Mouse (Mus musculus) embryonic facial prominence, embryonic 10.5 days (tissue): ENCODE data around the gene Trim24. TPM values are rescaled to one million over a fixed set of nuclear protein-coding genes. Genes with fewer than 3 reads are reported as not detected.
A peak's percentile ranks its signal among the peaks of the same experiment; 100 is the strongest.

Source experiments
- DNase-seq: peaks from one replicate; pipeline ENCODE4 v3.0.0-alpha.2; 2017; ENCODE audit warnings: low spot score
- H3K27ac ChIP-seq: fragments of 300-500 bp; sonication (generic); replicated peaks from 2 replicates; pipeline ENCODE4 v1.5.1; 2016; ENCODE audit warnings: mild to moderate bottlenecking
- H3K27me3 ChIP-seq: fragments of 300-500 bp; sonication (generic); replicated peaks from 2 replicates; pipeline ENCODE4 v1.6.1; 2016; ENCODE audit warnings: low read depth, mild to moderate bottlenecking; ENCODE audit not compliant: poor library complexity, severe bottlenecking
- H3K36me3 ChIP-seq: fragments of 300-500 bp; sonication (generic); replicated peaks from 2 replicates; pipeline ENCODE4 v1.6.1; 2016; ENCODE audit warnings: mild to moderate bottlenecking, moderate library complexity
- H3K4me1 ChIP-seq: fragments of 300-500 bp; sonication (generic); 2 replicates; pipeline ENCODE4 v1.6.1; 2016
- H3K4me3 ChIP-seq: fragments of 300-500 bp; sonication (generic); 2 replicates; pipeline ENCODE4 v1.5.1; 2016; ENCODE audit warnings: mild to moderate bottlenecking, moderate library complexity
- H3K9me3 ChIP-seq: fragments of 300-500 bp; sonication (generic); 2 replicates; pipeline ENCODE4 v1.6.1; 2016; ENCODE audit warnings: mild to moderate bottlenecking
- WGBS: fragments of 180-500 bp; shearing (Covaris S2); methylation state at CpG from one replicate; pipeline ENCODE4 v1.1.7; 2016; 5-methylcytosine and 5-hydroxymethylcytosine counted together
- polyA plus RNA-seq: library from polyadenylated mRNA; unstranded; fragments of >200 nt; fragmentation: Nextera tagmentation; extraction: Ambion mirVana; gene quantifications from 2 replicates; pipeline ENCODE4 v1.2.1, GENCODE M21; 2016

Gene Trim24
- polyA plus RNA-seq, 1 experiment from 2014 or later: 20.7 TPM

- Histone ChIP-seq H3K4me1 (no peaks in the 10 kb centered on the region), H3K4me3 (no peak overlapping the region), H3K27ac (no peak overlapping the region), H3K9me3 (peaks cover 77% of the 10 kb centered on the region), H3K36me3 (peaks cover 94% of the 10 kb centered on the region), H3K27me3 (no peaks in the 10 kb centered on the region)
- WGBS: 91% methylated on average over 1 of the region's 1 CpGs
- DNase-seq: no peak
These were observed 7.6 kb downstream of the Trim24 start for GRCm38 (mm10) chr6:37878206-37878605.

GRCm38 (mm10) chr6:37880586-37880985 lies 10.0 kb downstream of the Trim24 start:
- H3K9me3 ChIP-seq: peaks cover 53% of the 10 kb centered on the region

GRCm38 (mm10) chr6:37893586-37893985 lies 23.0 kb downstream of the Trim24 start:
- Histone ChIP-seq H3K36me3 (peaks cover 34% of the 10 kb centered on the region), H3K4me3 (no peak overlapping the region), H3K4me1 (no peaks in the 10 kb centered on the region), H3K27me3 (no peaks in the 10 kb centered on the region), H3K9me3 (peaks cover 31% of the 10 kb centered on the region), H3K27ac (no peak overlapping the region)
- DNase-seq: no peak
- 95% methylated on average over 2 of the region's 2 CpGs for WGBS

More at GRCm38 (mm10) chr6:37880586-37880985, 10.0 kb downstream of the Trim24 start:
- Histone ChIP-seq H3K36me3 (peaks cover 79% of the 10 kb centered on the region), H3K4me3 (no peak overlapping the region), H3K27me3 (no peaks in the 10 kb centered on the region), H3K4me1 (no peaks in the 10 kb centered on the region), H3K27ac (no peak overlapping the region)
- 96% methylated on average over 3 of the region's 3 CpGs for WGBS
- DNase-seq: no peak

GRCm38 (mm10) chr6:37895646-37896435 lies 25.2 kb downstream of the Trim24 start:
- Histone ChIP-seq H3K4me3 (no peak overlapping the region), H3K4me1 (no peaks in the 10 kb centered on the region), H3K9me3 (peaks cover 21% of the 10 kb centered on the region), H3K27me3 (no peaks in the 10 kb centered on the region), H3K36me3 (peaks cover 30% of the 10 kb centered on the region), H3K27ac (no peak overlapping the region)
- DNase-seq: no peak
- whole genome bisulfite sequencing: 85% methylated on average over 5 of the region's 5 CpGs

- Histone ChIP-seq H3K4me3 (no peak overlapping the region), H3K36me3 (peaks cover 31% of the 10 kb centered on the region), H3K4me1 (no peaks in the 10 kb centered on the region), H3K9me3 (no peaks in the 10 kb centered on the region), H3K27ac (no peak overlapping the region), H3K27me3 (no peaks in the 10 kb centered on the region)
- no peak for DNase-seq
- WGBS: 96% methylated on average over 2 of the region's 2 CpGs
These were observed 29.6 kb downstream of the Trim24 start for GRCm38 (mm10) chr6:37900221-37900620.

GRCm38 (mm10) chr6:37901791-37902190 lies 31.2 kb downstream of the Trim24 start:
- WGBS: 92% methylated on average over 2 of the region's 2 CpGs
- Histone ChIP-seq H3K4me1 (no peaks in the 10 kb centered on the region), H3K36me3 (peaks cover 47% of the 10 kb centered on the region)

GRCm38 (mm10) chr6:37903810-37904209 lies 33.2 kb downstream of the Trim24 start:
- no peak overlapping the region for H3K27ac ChIP-seq
- no peaks in the 10 kb centered on the region for H3K9me3 ChIP-seq
- H3K4me3 ChIP-seq: no peak overlapping the region
- 71% methylated on average over 1 of the region's 1 CpGs for WGBS
- DNase-seq: no peak
- no peaks in the 10 kb centered on the region for H3K4me1 ChIP-seq
- H3K36me3 ChIP-seq: peaks cover 66% of the 10 kb centered on the region
- H3K27me3 ChIP-seq: no peaks in the 10 kb centered on the region

More at GRCm38 (mm10) chr6:37901791-37902190, 31.2 kb downstream of the Trim24 start:
- H3K4me3 ChIP-seq: no peak overlapping the region
- H3K9me3 ChIP-seq: no peaks in the 10 kb centered on the region
- DNase-seq: no peak
- no peak overlapping the region for H3K27ac ChIP-seq
- no peaks in the 10 kb centered on the region for H3K27me3 ChIP-seq

- H3K4me1 ChIP-seq: no peaks in the 10 kb centered on the region
- H3K4me3 ChIP-seq: no peak overlapping the region
- H3K9me3 ChIP-seq: no peaks in the 10 kb centered on the region
- no peaks in the 10 kb centered on the region for H3K27me3 ChIP-seq
- H3K27ac ChIP-seq: no peak overlapping the region
- peaks cover 82% of the 10 kb centered on the region for H3K36me3 ChIP-seq
- DNase-seq: no peak
- 93% methylated on average over 2 of the region's 2 CpGs for WGBS
These were observed 42.9 kb downstream of the Trim24 start for GRCm38 (mm10) chr6:37913525-37913924.

- WGBS: 98% methylated on average over 1 of the region's 1 CpGs
These were observed 54.5 kb downstream of the Trim24 start for GRCm38 (mm10) chr6:37925104-37925503.

GRCm38 (mm10) chr6:37926751-37927150 lies 56.1 kb downstream of the Trim24 start:
- Histone ChIP-seq H3K9me3 (no peaks in the 10 kb centered on the region), H3K4me3 (no peak overlapping the region), H3K27ac (no peak overlapping the region), H3K36me3 (peaks cover 95% of the 10 kb centered on the region), H3K27me3 (no peaks in the 10 kb centered on the region), H3K4me1 (no peaks in the 10 kb centered on the region)
- DNase-seq: no peak
- 96% methylated on average over 1 of the region's 1 CpGs for WGBS

More at GRCm38 (mm10) chr6:37925104-37925503, 54.5 kb downstream of the Trim24 start:
- Histone ChIP-seq H3K4me3 (no peak overlapping the region), H3K4me1 (no peaks in the 10 kb centered on the region), H3K27me3 (no peaks in the 10 kb centered on the region), H3K36me3 (peaks cover 91% of the 10 kb centered on the region), H3K9me3 (no peaks in the 10 kb centered on the region), H3K27ac (no peak overlapping the region)
- no peak for DNase-seq

- 35% methylated on average over 6 of the region's 6 CpGs for WGBS
- peak overlapping the region; percentile 19; the same call in 1 of the 2 replicates for H3K27ac ChIP-seq
These were observed 65.9 kb downstream of the Trim24 start for GRCm38 (mm10) chr6:37936498-37936897.

GRCm38 (mm10) chr6:37951306-37951705 lies 80.7 kb downstream of the Trim24 start:
- Histone ChIP-seq H3K36me3 (peaks cover 98% of the 10 kb centered on the region), H3K9me3 (no peaks in the 10 kb centered on the region), H3K27ac (no peak overlapping the region), H3K27me3 (no peaks in the 10 kb centered on the region), H3K4me3 (no peak overlapping the region), H3K4me1 (no peaks in the 10 kb centered on the region)
- DNase-seq: no peak
- WGBS: 83% methylated on average over 6 of the region's 6 CpGs

More at GRCm38 (mm10) chr6:37936498-37936897, 65.9 kb downstream of the Trim24 start:
- no peaks in the 10 kb centered on the region for H3K27me3 ChIP-seq
- H3K36me3 ChIP-seq: peaks cover 68% of the 10 kb centered on the region
- H3K9me3 ChIP-seq: no peaks in the 10 kb centered on the region
- no peak for DNase-seq
- H3K4me1 ChIP-seq: peaks cover 10% of the 10 kb centered on the region; the same call in 1 of the 2 replicates
- H3K4me3 ChIP-seq: no peak overlapping the region

GRCm38 (mm10) chr6:37967386-37967785 lies 96.8 kb downstream of the Trim24 start:
- H3K27ac ChIP-seq: no peak overlapping the region
- no peaks in the 10 kb centered on the region for H3K4me1 ChIP-seq
- WGBS: 92% methylated on average over 4 of the region's 4 CpGs
- peaks cover 87% of the 10 kb centered on the region for H3K36me3 ChIP-seq
- no peaks in the 10 kb centered on the region for H3K27me3 ChIP-seq
- H3K9me3 ChIP-seq: no peaks in the 10 kb centered on the region
- H3K4me3 ChIP-seq: no peak overlapping the region
- DNase-seq: no peak
